ENCODE assay signal across 16 mouse cellular contexts in genomic region chr5:44258163-44258562, GRCm38 (mm10). TPM values are rescaled to one million over a fixed set of nuclear protein-coding genes. Genes with fewer than 3 reads are reported as not detected.
DNase-seq lines count a peak whose midpoint lies in the region; ATAC-seq and TF ChIP-seq lines count a peak whose summit lies in the region.
"Had no signal": no experiment of that assay in that cellular context is flagged by ENCODE, and none has a peak within 500 bp of the region (broad histone marks: within the 10 kb centered on the region; RNA-seq: fewer than 3 reads in every experiment).

No protein-coding gene starts in this region.

- no peaks in the 10 kb centered on the region for H3K36me3 ChIP-seq in small intestine, adult 2 months (ENCODE audit: control insufficient read depth, insufficient read depth, low read length)
- H3K36me3 ChIP-seq: embryonic facial prominence, embryonic 12.5 days; heart, embryonic 13.5 days; neural tube, embryonic 12.5 days had no signal

- no peak overlapping the region for H3K4me3 ChIP-seq in layer of hippocampus, adult 2 months
- no peak overlapping the region for H3K4me3 ChIP-seq in bone marrow, adult 2 months (replicated peaks; ENCODE audit: control insufficient read depth, low read depth, low read length)
- H3K4me3 ChIP-seq in small intestine, adult 2 months (ENCODE audit: low read depth, low read length) = no peak overlapping the region
- H3K4me3 ChIP-seq: embryonic facial prominence, embryonic 12.5 days; heart, embryonic 13.5 days; left cerebral cortex, adult 2 months; neural tube, embryonic 12.5 days had no signal

- no peak for TF ChIP-seq POLR2A in bone marrow, adult 2 months (IDR thresholded peaks at IDR 0.05; ENCODE audit: borderline replicate concordance, control insufficient read depth, low read depth, low read length)
- TF ChIP-seq POLR2A in small intestine, adult 2 months (IDR thresholded peaks at IDR 0.05; ENCODE audit: low read depth, low read length) = no peak

- TF ChIP-seq CTCF in layer of hippocampus, adult 2 months (conservative IDR thresholded peaks at IDR 0.05) = peak; percentile 29; the same call in 1 of the 2 replicates
- TF ChIP-seq CTCF in bone marrow, adult 2 months (IDR thresholded peaks at IDR 0.05; ENCODE audit: control insufficient read depth, insufficient read depth, low read length) = peak; percentile 50; the same call in 1 of the 2 replicates
- peak; percentile 32; the same call in 1 of the 2 replicates for TF ChIP-seq CTCF in small intestine, adult 2 months (IDR thresholded peaks at IDR 0.05; ENCODE audit: extremely low read depth, insufficient read length, insufficient replicate concordance, low read depth, low read length)

- H3K4me1 ChIP-seq in bone marrow, adult 2 months (ENCODE audit: control insufficient read depth, insufficient read depth, low read length) = no peaks in the 10 kb centered on the region
- H3K4me1 ChIP-seq in small intestine, adult 2 months (ENCODE audit: control insufficient read depth, insufficient read depth, insufficient read length, low read length) = no peaks in the 10 kb centered on the region
- H3K4me1 ChIP-seq: embryonic facial prominence, embryonic 12.5 days; heart, embryonic 13.5 days; neural tube, embryonic 12.5 days had no signal

- peak; percentile 68 for ATAC-seq in cerebellum, adult (ENCODE audit: insufficient number of reproducible peaks, low FRiP score, low TSS enrichment)
- ATAC-seq: intestine, embryonic 16.5 days; Patski had no signal

- 47% methylated on average over 1 of the region's 1 CpGs for WGBS in bone marrow, adult 2 months
- WGBS in small intestine, adult 2 months = 38% methylated on average over 1 of the region's 1 CpGs

- no peaks in the 10 kb centered on the region for H3K27me3 ChIP-seq in small intestine, adult 2 months (ENCODE audit: control insufficient read depth, insufficient read depth, low read length)
- H3K27me3 ChIP-seq: embryonic facial prominence, embryonic 12.5 days; heart, embryonic 13.5 days; neural tube, embryonic 12.5 days; Patski had no signal

- H3K27ac ChIP-seq in layer of hippocampus, adult 2 months = no peak overlapping the region
- H3K27ac ChIP-seq in bone marrow, adult 2 months (ENCODE audit: control insufficient read depth, insufficient read depth, low read depth, low read length, poor library complexity) = no peak overlapping the region
- H3K27ac ChIP-seq in small intestine, adult 2 months (ENCODE audit: insufficient read depth, low read depth, low read length) = no peak overlapping the region
- H3K27ac ChIP-seq: embryonic facial prominence, embryonic 12.5 days; heart, embryonic 13.5 days; macrophage; neural tube, embryonic 12.5 days had no signal

- no peak for DNase-seq in cerebellum, postnatal 4 days (ENCODE audit: low spot score in 2 of 2)
- no peak for DNase-seq in layer of hippocampus, adult 2 months (ENCODE audit: low spot score in 2 of 2)
- no peak for DNase-seq in layer of hippocampus, postnatal 25 days (ENCODE audit: extremely low spot score in 1 of 2, low spot score in 1 of 2)
- DNase-seq in left cerebral cortex, adult 11 months (ENCODE audit: low spot score) = no peak
- no peak for DNase-seq in adrenal gland, adult 2 months
- DNase-seq: right cerebral cortex, postnatal 4 days had no signal

RNA-seq across cellular contexts. Expression of gene Tapt1, which starts 31.7 kb away (rescaled TPM):
- 10 to 100 TPM; 41.3 to 50.2 TPM for total RNA-seq in layer of hippocampus, adult 2 months (2021)
- total RNA-seq in layer of hippocampus, postnatal 25 days (2021) = 10 to 100 TPM; 43.2 to 50.9 TPM
- polyA plus RNA-seq in bone marrow, adult 2 months (2011; ENCODE audit: insufficient read depth, insufficient read length, low replicate concordance, missing spikeins) = 41.9 and 49.1 TPM in 2 replicates
- polyA plus RNA-seq in small intestine, adult 2 months (2012; rRNA removed) = 8.4 and 13.9 TPM in 2 replicates
- 10 to 100 TPM; 46.3 to 64.1 TPM for total RNA-seq in adrenal gland, adult 2 months (2021)
- 16.9 and 22.6 TPM in 2 replicates for polyA plus RNA-seq in adrenal gland, adult 2 months (2012; rRNA removed)
